Mouse (Mus musculus) inflammation-experienced regulatory T-cells, adult 6 months (primary cell): ENCODE data around the gene Sema4g. TPM values are rescaled to one million over a fixed set of nuclear protein-coding genes. Genes with fewer than 3 reads are reported as not detected.
"Not testable (repeated sequence)": the region's sequence is repeated elsewhere in the genome, so short reads cannot be mapped to it uniquely, and the experiment has no call there.

Experiments used
- ATAC-seq: one replicate; pipeline ENCODE4 v1.8.0; 2017
- polyA plus RNA-seq, 3 experiments: library from polyadenylated mRNA; unstranded; fragments of 100-300 nt; shearing (Covaris generic); gene quantifications; one replicate each; pipeline ENCODE4 v1.2.1; 2017

The Sema4g gene
- polyA plus RNA-seq, 3 experiments from 2014 or later: 0.08 TPM; not detected in 2

GRCm38 (mm10) chr19:45026958-45027670 lies 38.2 kb downstream of the Sema4g start:
- ATAC-seq: no peak

GRCm38 (mm10) chr19:45027848-45028247 lies 38.9 kb downstream of the Sema4g start:
- no peak for ATAC-seq

GRCm38 (mm10) chr19:45028746-45029145 lies 39.8 kb downstream of the Sema4g start:
- no peak for ATAC-seq

- ATAC-seq: no peak
These were observed 40.7 kb downstream of the Sema4g start for GRCm38 (mm10) chr19:45029571-45029970.

GRCm38 (mm10) chr19:45030111-45030510 lies 41.2 kb downstream of the Sema4g start:
- ATAC-seq: no peak

GRCm38 (mm10) chr19:45030746-45031693 lies 42.1 kb downstream of the Sema4g start:
- peak; percentile 53 for ATAC-seq

GRCm38 (mm10) chr19:45031780-45032179 lies 42.9 kb downstream of the Sema4g start:
- ATAC-seq: peak; percentile 65

GRCm38 (mm10) chr19:45032570-45033332 lies 43.9 kb downstream of the Sema4g start:
- peak; percentile 53 for ATAC-seq

- ATAC-seq: no peak
These were observed 48.0 kb downstream of the Sema4g start for GRCm38 (mm10) chr19:45036867-45037266.

GRCm38 (mm10) chr19:45038198-45038597 lies 49.3 kb downstream of the Sema4g start:
- not testable (repeated sequence) for ATAC-seq

GRCm38 (mm10) chr19:45040214-45040613 lies 51.3 kb downstream of the Sema4g start:
- no peak for ATAC-seq

GRCm38 (mm10) chr19:45044389-45044927 lies 55.6 kb downstream of the Sema4g start:
- no peak for ATAC-seq

GRCm38 (mm10) chr19:45045236-45045635 lies 56.3 kb downstream of the Sema4g start:
- no peak for ATAC-seq

- no peak for ATAC-seq
These were observed 56.8 kb downstream of the Sema4g start, which contains the start of gene Pdzd7 for GRCm38 (mm10) chr19:45045651-45046050. Gene Pdzd7 (minus strand): TSS chr19:45045717.

GRCm38 (mm10) chr19:45046523-45047321 lies 57.8 kb downstream of the Sema4g start:
- ATAC-seq: peak; percentile 30

- peak; percentile 84 for ATAC-seq
These were observed 58.6 kb downstream of the Sema4g start, which contains the start of gene Sfxn3 for GRCm38 (mm10) chr19:45047417-45047934. Gene Sfxn3 (plus strand): TSS chr19:45047503.

GRCm38 (mm10) chr19:45047935-45048643 lies 59.2 kb downstream of the Sema4g start:
- ATAC-seq: peak; percentile 72

GRCm38 (mm10) chr19:45048644-45049365 lies 59.9 kb downstream of the Sema4g start:
- ATAC-seq: no peak

GRCm38 (mm10) chr19:45049523-45049922 lies 60.6 kb downstream of the Sema4g start:
- ATAC-seq: no peak
